Mouse (Mus musculus): ENCODE measurements around the gene Ank3.

The Ank3 gene

GRCm38 (mm10) chr10:70021667-70022066, 623.1 kb downstream of the Ank3 start:
- DNase-seq = peak; percentile 75

- no peak for DNase-seq
Observed at GRCm38 (mm10) chr10:70022596-70022995, 624.0 kb downstream of the Ank3 start.

- DNase-seq = no peak
Observed at GRCm38 (mm10) chr10:70023861-70024260, 625.3 kb downstream of the Ank3 start.

GRCm38 (mm10) chr10:70031942-70032341, 633.4 kb downstream of the Ank3 start:
- no peak for DNase-seq

GRCm38 (mm10) chr10:70032982-70033381, 634.4 kb downstream of the Ank3 start:
- DNase-seq = no peak

- no peak for DNase-seq
Observed at GRCm38 (mm10) chr10:70033856-70034255, 635.3 kb downstream of the Ank3 start.

GRCm38 (mm10) chr10:70039871-70040291, 641.3 kb downstream of the Ank3 start:
- DNase-seq = no peak

- DNase-seq = no peak
Observed at GRCm38 (mm10) chr10:70041562-70041961, 643.0 kb downstream of the Ank3 start.

- no peak for DNase-seq
Observed at GRCm38 (mm10) chr10:70045722-70046121, 647.1 kb downstream of the Ank3 start.

- DNase-seq = no peak
Observed at GRCm38 (mm10) chr10:70049771-70050170, 651.2 kb downstream of the Ank3 start.

- no peak for DNase-seq
Observed at GRCm38 (mm10) chr10:70055291-70055690, 656.7 kb downstream of the Ank3 start.

- peak; percentile 63 for DNase-seq
Observed at GRCm38 (mm10) chr10:70057064-70057463, 658.5 kb downstream of the Ank3 start.

- DNase-seq = peak; percentile 24
Observed at GRCm38 (mm10) chr10:70060021-70060688, 661.6 kb downstream of the Ank3 start.

- DNase-seq = peak; percentile 42
Observed at GRCm38 (mm10) chr10:70060689-70061081, 662.1 kb downstream of the Ank3 start.

- DNase-seq = no peak
Observed at GRCm38 (mm10) chr10:70063881-70064555, 665.4 kb downstream of the Ank3 start.

GRCm38 (mm10) chr10:70065191-70065590, 666.6 kb downstream of the Ank3 start:
- no peak for DNase-seq

- DNase-seq = no peak
Observed at GRCm38 (mm10) chr10:70066497-70067168, 668.1 kb downstream of the Ank3 start.

GRCm38 (mm10) chr10:70067169-70068115, 668.9 kb downstream of the Ank3 start:
- peak; percentile 21 for DNase-seq

GRCm38 (mm10) chr10:70069321-70069720, 670.7 kb downstream of the Ank3 start:
- DNase-seq = no peak

- DNase-seq = no peak
Observed at GRCm38 (mm10) chr10:70071334-70071733, 672.8 kb downstream of the Ank3 start.
